Mouse (Mus musculus) forebrain, embryonic 10.5 days (tissue): ENCODE results near the gene Cdkal1. TPM values are rescaled to one million over a fixed set of nuclear protein-coding genes. Genes with fewer than 3 reads are reported as not detected.

Source experiments
- DNase-seq: peaks from one replicate; pipeline ENCODE4 v3.0.0-alpha.2; 2017; ENCODE audit warnings: low spot score; ENCODE audit errors: extremely low spot score
- H3K27ac ChIP-seq: fragments of 300-500 bp; sonication (generic); 2 replicates; pipeline ENCODE4 v1.5.1; 2016; ENCODE audit warnings: mild to moderate bottlenecking
- H3K27me3 ChIP-seq: fragments of 300-500 bp; sonication (generic); 2 replicates; pipeline ENCODE4 v1.6.1; 2016; ENCODE audit warnings: mild to moderate bottlenecking; ENCODE audit not compliant: poor library complexity, severe bottlenecking
- H3K36me3 ChIP-seq: fragments of 300-500 bp; sonication (generic); replicated peaks from 2 replicates; pipeline ENCODE4 v1.6.1; 2016; ENCODE audit warnings: mild to moderate bottlenecking, moderate library complexity
- H3K4me1 ChIP-seq: fragments of 300-500 bp; sonication (generic); 2 replicates; pipeline ENCODE4 v1.6.1; 2016
- H3K4me3 ChIP-seq: fragments of 300-500 bp; sonication (generic); 2 replicates; pipeline ENCODE4 v1.5.1; 2016; ENCODE audit warnings: mild to moderate bottlenecking, moderate library complexity
- H3K9me3 ChIP-seq: fragments of 300-500 bp; sonication (generic); 2 replicates; pipeline ENCODE4 v1.6.1; 2016; ENCODE audit warnings: mild to moderate bottlenecking, moderate library complexity
- WGBS: fragments of 180-500 bp; shearing (Covaris S2); methylation state at CpG from one replicate; pipeline ENCODE4 v1.1.7; 2016; 5-methylcytosine and 5-hydroxymethylcytosine counted together
- polyA plus RNA-seq: library from polyadenylated mRNA; unstranded; fragments of >200 nt; fragmentation: Nextera tagmentation; extraction: Ambion mirVana; gene quantifications from 2 replicates; pipeline ENCODE4 v1.2.1, GENCODE M21; 2016

Cdkal1 gene
- polyA plus RNA-seq, 1 experiment from 2014 or later = 34.3 TPM

DNA sequence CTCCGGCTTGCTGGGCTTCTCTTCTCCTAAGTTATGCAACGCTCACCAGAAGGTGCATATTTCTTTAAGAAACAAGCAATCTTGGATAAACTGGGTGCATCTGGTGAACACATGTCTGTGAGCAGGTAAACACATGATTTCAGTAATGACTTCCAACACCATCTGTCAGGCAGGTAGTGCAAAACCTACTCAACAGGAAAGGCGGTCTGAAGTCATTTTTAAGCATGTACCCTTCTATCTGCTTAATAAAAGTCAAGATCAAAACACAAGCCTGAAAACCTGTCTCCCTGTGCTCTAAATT is 108.2 kb downstream of the Cdkal1 start:
- Histone ChIP-seq H3K9me3 (no peaks in the 10 kb centered on the region), H3K27me3 (no peaks in the 10 kb centered on the region), H3K36me3 (no peaks in the 10 kb centered on the region), H3K4me1 (peaks cover 8% of the 10 kb centered on the region), H3K27ac (no peak overlapping the region), H3K4me3 (no peak overlapping the region)
- WGBS = 88% methylated on average over 3 of the region's 3 CpGs
- DNase-seq = no peak

DNA sequence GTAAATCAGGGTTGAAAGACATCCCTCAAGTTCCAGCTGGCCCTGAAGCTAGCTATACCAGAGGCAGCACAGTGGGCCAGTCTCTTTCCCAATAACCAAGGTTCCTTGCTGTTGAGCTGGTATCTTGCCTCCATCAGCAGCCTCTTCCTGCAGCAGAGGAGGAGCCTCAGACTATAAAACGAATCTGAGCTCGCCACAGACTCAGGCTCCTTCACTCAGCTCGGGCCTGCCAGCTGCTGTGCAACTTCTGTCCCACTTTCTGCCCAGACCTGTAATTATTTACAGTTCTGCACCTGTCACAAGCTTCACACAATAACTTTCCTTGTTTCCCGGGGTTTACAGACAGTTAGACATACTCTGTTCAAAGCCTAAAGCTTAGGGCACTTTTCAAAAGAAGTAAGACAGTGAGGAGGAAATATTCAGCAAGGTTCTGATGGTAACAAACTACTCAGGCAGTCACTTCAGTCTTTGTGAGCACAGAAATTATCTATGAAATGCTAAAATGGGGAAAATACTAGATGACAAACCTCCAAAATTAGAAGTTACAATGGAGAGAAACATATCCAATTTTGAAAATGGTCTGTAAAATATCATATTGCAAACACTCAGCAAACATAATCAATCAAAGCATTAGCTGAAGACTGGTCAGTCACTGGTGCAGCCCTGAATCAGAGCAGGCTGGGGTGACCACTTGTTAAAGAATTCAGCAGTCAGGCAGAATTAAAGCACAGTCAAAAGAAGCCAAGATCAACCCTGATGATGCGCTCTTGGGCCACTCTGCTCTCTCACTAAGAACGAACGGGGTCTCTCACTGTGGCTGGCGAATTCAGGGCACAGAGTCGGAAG is 108.8 kb downstream of the Cdkal1 start:
- Histone ChIP-seq H3K36me3 (no peaks in the 10 kb centered on the region), H3K27me3 (no peaks in the 10 kb centered on the region), H3K9me3 (no peaks in the 10 kb centered on the region), H3K4me3 (no peak overlapping the region), H3K4me1 (peaks cover 8% of the 10 kb centered on the region), H3K27ac (peak overlapping the region; percentile 51; the same call in 1 of the 2 replicates)
- WGBS = 81% methylated on average over 9 of the region's 9 CpGs
- no peak for DNase-seq

DNA sequence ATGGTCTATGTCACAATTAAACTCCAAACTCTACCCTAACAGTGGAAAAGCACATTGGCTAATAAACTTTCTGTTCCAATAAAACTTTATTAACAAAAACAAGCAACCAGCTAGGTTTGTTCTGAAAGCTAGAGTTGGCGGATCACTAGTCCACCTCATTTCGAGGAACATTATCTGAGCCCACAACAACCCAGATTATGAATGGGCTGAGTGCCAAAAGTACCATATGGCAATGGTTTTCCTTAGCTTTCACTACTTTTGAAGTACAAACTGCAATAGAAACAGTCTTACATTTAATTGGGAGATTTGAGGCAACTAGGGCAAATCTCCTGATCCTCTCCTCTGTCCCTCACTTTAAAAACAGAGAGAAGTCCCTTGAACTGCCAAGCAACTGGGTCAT is 110.4 kb downstream of the Cdkal1 start:
- no peak for DNase-seq
- Histone ChIP-seq H3K4me3 (no peak overlapping the region), H3K27ac (0 out of 2 replicates have a peak overlapping the region, but pooled peaks have one; percentile 1), H3K4me1 (peaks cover 8% of the 10 kb centered on the region), H3K9me3 (no peaks in the 10 kb centered on the region), H3K27me3 (no peaks in the 10 kb centered on the region), H3K36me3 (no peaks in the 10 kb centered on the region)
- 96% methylated on average over 2 of the region's 2 CpGs for WGBS

DNA sequence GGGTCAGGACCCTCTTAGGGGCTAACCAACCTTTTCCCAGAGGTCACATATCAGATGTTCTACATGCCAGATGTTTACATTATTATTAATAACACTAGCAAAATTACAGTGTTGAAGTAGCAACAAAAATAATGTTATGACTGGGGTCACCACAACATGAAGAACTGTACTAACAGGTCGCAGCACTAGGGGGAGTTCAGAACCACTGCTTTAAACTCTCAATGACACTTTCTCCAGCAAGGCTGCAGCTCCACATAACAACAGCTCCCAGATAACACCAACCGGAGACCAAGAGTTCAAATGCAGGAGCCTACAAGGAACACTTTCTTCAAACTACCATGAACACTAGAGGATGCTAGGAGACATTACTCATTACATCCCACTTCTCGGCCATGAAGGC is 111.3 kb downstream of the Cdkal1 start:
- Histone ChIP-seq H3K27ac (no peak overlapping the region), H3K9me3 (no peaks in the 10 kb centered on the region), H3K4me1 (peaks cover 8% of the 10 kb centered on the region), H3K27me3 (no peaks in the 10 kb centered on the region), H3K36me3 (no peaks in the 10 kb centered on the region), H3K4me3 (no peak overlapping the region)
- no peak for DNase-seq
- 86% methylated on average over 3 of the region's 3 CpGs for WGBS

DNA sequence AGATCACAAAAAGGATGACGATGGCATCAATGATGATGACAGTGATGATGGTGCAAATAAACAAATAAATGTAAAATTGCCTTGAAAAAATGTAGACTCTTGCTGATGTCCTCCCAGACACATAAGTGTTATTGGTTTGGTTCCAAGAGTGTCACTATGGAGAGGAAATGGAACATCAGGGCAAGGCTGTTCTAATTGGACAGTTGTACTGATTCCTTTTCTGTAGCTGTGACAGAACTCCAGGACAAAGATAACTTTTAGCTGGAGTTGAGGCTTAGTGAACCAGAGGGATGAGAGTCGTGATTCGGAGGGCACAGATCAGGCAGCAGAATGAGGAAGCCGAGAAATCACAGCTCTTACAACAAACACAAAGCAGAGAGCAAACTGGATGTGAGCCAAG is 111.7 kb downstream of the Cdkal1 start:
- Histone ChIP-seq H3K4me1 (peaks cover 8% of the 10 kb centered on the region), H3K36me3 (no peaks in the 10 kb centered on the region), H3K27me3 (no peaks in the 10 kb centered on the region), H3K4me3 (no peak overlapping the region), H3K9me3 (no peaks in the 10 kb centered on the region), H3K27ac (no peak overlapping the region)
- 90% methylated on average over 4 of the region's 4 CpGs for WGBS
- no peak for DNase-seq

DNA sequence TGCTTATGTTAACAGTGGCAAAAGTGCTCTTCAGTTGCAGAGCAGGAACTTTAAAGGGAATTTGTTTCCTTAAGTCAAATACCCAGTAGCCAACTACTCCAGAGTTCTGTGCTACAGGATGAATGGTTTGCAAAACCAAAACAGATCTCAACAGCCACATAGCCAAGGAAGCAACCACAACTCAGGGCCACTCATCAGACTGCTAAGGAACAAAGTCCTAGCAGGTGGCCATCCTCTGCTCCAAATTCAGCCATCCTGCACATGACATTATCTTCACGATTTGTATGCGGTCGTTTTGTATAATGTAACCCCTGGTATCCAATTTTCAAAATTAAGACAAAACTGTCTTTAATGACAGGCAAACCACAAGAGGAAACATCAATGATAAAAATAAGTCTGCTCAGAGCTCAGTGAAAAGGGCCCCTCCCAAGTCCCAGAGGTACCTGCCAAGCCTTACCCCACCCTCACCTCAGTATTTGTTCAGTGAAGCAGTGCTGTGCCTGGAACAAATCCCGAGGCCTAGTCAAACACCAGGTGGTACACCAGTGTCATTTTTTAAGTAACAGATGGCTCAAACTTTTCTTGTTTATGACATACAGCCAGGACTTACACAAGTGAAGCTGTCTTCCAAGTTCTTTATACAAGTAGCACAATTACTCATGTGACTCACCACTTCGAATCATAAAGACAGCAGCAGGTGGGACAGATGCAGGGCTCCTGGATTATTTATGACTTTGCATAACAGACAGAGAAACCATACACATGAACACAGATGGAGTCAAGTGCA is 117.6 kb downstream of the Cdkal1 start:
- no peak for DNase-seq
- Histone ChIP-seq H3K27ac (no peak overlapping the region), H3K27me3 (no peaks in the 10 kb centered on the region), H3K4me3 (no peak overlapping the region), H3K36me3 (no peaks in the 10 kb centered on the region), H3K4me1 (no peaks in the 10 kb centered on the region), H3K9me3 (no peaks in the 10 kb centered on the region)
- WGBS = 86% methylated on average over 5 of the region's 5 CpGs

DNA sequence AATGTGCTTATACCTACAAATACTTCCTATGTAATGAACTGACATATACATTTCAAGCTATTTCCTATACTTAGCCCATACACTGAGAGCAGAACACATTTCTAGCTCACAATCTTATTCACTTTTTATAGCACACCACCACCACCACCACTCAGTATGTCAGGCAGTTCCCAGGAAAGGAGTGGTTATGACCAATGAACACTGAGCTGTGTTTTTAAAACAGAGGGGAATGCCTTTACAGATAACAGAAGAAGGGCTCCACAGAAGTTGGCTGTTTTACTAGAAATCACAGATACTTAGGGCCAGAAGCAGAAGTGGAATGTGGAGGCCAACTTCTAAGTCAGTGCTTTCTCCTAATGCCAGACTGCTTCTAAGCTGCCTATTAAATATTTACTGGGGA is 121.0 kb downstream of the Cdkal1 start:
- Histone ChIP-seq H3K4me3 (no peak overlapping the region), H3K27me3 (no peaks in the 10 kb centered on the region), H3K4me1 (no peaks in the 10 kb centered on the region), H3K9me3 (no peaks in the 10 kb centered on the region), H3K36me3 (no peaks in the 10 kb centered on the region), H3K27ac (no peak overlapping the region)
- no peak for DNase-seq

DNA sequence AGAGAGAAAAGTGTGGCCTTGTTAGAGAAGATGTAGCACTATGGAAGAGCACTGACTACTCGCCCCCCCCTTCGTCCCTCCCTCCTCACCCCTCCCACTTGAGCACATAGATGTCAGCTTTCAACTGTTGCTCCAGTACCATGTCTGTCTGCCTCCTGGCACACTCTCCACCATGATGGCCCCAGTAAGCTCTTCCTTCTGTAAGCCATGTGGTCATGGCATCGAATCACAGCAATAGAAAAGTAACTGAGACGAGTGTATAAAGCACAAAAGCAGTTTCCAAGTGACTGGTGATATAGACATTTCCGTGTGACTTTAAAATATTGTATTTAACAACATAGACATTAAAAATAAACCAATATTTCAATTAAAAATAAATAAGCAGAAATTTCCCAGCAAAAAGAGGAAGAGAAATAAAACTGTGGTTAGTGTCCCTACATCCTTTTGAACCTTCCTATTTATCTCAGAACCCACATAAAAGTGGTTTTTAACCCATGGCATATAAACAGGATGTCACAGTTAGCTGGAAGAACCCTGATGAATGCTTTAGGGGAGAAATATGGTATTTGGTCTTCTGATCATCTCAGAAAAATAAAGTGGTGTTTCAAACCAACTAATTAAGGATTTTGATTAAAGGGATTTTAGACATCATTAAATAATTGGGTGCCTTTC is 129.2 kb downstream of the Cdkal1 start:
- H3K4me3 ChIP-seq = no peak overlapping the region
- H3K4me1 ChIP-seq = no peaks in the 10 kb centered on the region
- H3K9me3 ChIP-seq = no peaks in the 10 kb centered on the region
- H3K27ac ChIP-seq = no peak overlapping the region
- 91% methylated on average over 5 of the region's 5 CpGs for WGBS
- no peaks in the 10 kb centered on the region for H3K27me3 ChIP-seq
- H3K36me3 ChIP-seq = no peaks in the 10 kb centered on the region
- DNase-seq = no peak

DNA sequence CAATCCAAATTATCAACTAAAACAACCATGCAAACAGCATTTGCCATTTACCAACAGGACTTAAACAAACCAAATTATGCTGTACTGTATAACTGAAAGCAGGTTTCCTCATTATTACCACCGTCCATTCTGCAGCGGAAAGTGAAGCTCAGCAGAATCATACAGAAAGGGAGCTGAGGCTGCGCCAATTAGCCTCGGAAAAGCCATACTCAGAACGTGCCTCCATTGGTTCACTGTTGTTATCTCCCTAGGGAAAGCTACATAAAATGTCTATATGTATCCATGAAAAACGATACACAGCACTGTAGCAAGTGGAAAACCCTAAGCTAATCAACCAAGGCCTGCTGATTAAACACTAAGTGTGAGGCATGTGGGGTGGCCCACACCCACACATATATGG is 130.6 kb downstream of the Cdkal1 start:
- 91% methylated on average over 6 of the region's 6 CpGs for WGBS
- H3K9me3 ChIP-seq = no peaks in the 10 kb centered on the region

DNA sequence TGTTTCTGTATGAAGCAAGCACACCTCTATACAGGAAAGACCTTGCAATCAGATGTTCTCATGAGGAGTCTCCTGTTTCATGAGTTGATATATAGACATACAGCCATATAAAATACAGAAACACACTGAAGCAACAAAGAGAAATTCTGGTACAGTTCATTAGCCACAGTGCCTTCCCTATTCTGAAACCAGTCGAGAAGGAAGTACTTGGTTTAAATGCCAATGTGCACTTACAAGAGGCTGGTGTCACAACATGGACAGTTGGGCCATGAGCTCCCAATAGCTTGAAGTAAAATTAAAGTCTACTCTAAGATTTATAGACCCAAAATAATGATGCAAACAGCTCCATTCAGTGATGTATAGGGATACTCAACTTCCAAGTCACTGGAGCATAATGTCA is 132.3 kb downstream of the Cdkal1 start:
- no peak for DNase-seq
- no peak overlapping the region for H3K4me3 ChIP-seq
- 86% methylated on average over 1 of the region's 1 CpGs for WGBS
- no peaks in the 10 kb centered on the region for H3K9me3 ChIP-seq
- H3K4me1 ChIP-seq = no peaks in the 10 kb centered on the region
- no peaks in the 10 kb centered on the region for H3K27me3 ChIP-seq
- H3K36me3 ChIP-seq = no peaks in the 10 kb centered on the region
- no peak overlapping the region for H3K27ac ChIP-seq

More for the DNA sequence above, 130.6 kb downstream of the Cdkal1 start:
- no peaks in the 10 kb centered on the region for H3K27me3 ChIP-seq
- DNase-seq = no peak
- H3K4me3 ChIP-seq = no peak overlapping the region
- H3K36me3 ChIP-seq = no peaks in the 10 kb centered on the region
- H3K4me1 ChIP-seq = no peaks in the 10 kb centered on the region
- no peak overlapping the region for H3K27ac ChIP-seq

DNA sequence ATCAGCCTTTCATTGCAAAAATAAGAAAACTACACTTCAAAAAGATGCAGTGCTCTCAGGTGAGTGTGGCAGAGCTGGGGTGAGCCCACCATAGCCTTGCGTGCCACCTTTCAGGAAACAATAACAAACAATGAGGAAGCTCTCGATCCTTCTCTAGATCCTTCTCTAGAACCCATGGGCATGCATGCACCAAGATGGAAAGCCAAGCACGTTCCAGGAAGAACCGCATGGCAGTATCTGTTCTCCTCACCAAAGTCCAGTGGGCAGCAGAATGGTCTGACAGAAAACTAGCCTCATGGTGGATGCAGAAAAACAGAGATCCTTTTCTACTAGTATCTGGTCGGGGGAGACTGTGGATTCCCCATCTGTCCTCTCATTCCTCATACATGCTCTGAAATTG is 134.3 kb downstream of the Cdkal1 start:
- H3K4me3 ChIP-seq = no peak overlapping the region
- H3K9me3 ChIP-seq = no peaks in the 10 kb centered on the region
- no peak for DNase-seq
- H3K27me3 ChIP-seq = no peaks in the 10 kb centered on the region
- 0 out of 2 replicates have a peak, but pooled peaks cover 3% of the 10 kb centered on the region for H3K36me3 ChIP-seq
- no peaks in the 10 kb centered on the region for H3K4me1 ChIP-seq
- 95% methylated on average over 5 of the region's 5 CpGs for WGBS
- H3K27ac ChIP-seq = no peak overlapping the region

DNA sequence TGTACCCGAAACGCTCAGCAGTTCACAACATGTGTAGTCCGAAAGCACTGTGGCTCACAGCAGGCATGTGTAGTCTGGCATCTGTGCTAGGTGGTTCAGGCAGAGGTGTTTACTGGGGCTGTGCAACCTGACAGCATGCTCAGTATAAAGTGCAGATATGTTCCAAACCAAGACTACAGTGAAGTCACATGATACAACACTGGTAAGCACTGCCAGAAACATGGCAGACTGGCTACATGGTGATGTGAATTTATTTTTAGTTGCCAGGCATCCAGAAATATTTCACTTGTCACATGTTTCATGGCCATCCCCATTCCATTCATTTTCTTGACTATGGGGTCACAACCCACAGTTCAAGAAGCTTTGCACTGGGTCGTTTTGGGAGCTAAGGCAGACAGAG is 138.9 kb downstream of the Cdkal1 start:
- no peak for DNase-seq

More for the DNA sequence above, 138.9 kb downstream of the Cdkal1 start:
- H3K36me3 ChIP-seq = 0 out of 2 replicates have a peak, but pooled peaks cover 3% of the 10 kb centered on the region
- no peak overlapping the region for H3K4me3 ChIP-seq
- H3K9me3 ChIP-seq = no peaks in the 10 kb centered on the region
- 86% methylated on average over 4 of the region's 4 CpGs for WGBS
- no peaks in the 10 kb centered on the region for H3K27me3 ChIP-seq
- H3K27ac ChIP-seq = no peak overlapping the region
- H3K4me1 ChIP-seq = peaks cover 20% of the 10 kb centered on the region
